Mouse (Mus musculus) urinary bladder, adult 2 months (tissue): Measurements from ENCODE around the gene Il1rapl1. TPM values are rescaled to one million over a fixed set of nuclear protein-coding genes. Genes with fewer than 3 reads are reported as not detected.
A peak's percentile ranks its signal among the peaks of the same experiment; 100 is the strongest.

Experiments used
- DNase-seq: peaks from one replicate; pipeline ENCODE4 v3.0.0; 2022; ENCODE audit warnings: low spot score
- polyA plus RNA-seq: library from polyadenylated mRNA; depleted of rRNA; stranded (reverse); fragments of >200 nt; gene quantifications from 2 replicates; pipeline ENCODE4 v1.2.3, GENCODE M21; 2012

Gene Il1rapl1
- polyA plus RNA-seq, 1 experiment = 0.06 TPM

DNA sequence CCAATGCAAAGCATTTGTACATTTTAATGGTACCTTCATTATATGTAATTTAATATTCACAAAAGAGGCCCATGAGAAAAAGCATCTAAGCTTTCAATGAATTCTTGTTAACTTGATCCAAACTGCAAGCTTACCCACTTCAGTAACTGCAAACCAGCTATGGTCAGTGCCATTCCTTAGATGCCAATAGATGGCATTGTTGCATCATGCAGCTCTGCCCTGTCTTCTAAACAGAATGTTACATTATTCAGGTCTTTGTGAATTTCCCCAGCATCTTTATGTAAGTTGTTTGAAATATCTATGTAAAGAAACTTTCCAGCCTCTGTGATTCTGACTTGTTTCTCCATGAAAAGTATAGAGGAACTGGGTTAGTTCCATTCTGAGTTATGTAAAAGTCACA lies 514.5 kb downstream of the Il1rapl1 start:
- DNase-seq = no peak

GRCm38 (mm10) chrX:87507997-87508396 lies 607.4 kb downstream of the Il1rapl1 start:
- no peak for DNase-seq

DNA sequence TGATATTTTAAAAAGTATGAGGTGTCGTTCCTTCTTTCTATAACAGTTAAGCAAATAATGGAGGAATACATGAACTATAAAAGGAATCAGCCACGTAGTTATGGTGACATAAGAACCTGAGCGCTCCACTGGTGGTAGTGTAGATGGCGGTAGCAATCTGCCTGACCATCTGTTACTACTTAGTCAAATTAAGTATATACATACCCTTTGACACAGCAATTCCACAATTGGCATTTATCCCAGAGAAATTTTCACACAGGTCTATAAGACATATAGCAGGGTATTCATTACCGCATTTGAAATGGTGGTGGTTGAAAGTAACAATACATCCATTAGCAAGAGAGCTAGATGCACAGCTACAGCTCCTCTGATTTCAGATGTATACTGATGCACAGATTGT lies 612.8 kb downstream of the Il1rapl1 start:
- no peak for DNase-seq

DNA sequence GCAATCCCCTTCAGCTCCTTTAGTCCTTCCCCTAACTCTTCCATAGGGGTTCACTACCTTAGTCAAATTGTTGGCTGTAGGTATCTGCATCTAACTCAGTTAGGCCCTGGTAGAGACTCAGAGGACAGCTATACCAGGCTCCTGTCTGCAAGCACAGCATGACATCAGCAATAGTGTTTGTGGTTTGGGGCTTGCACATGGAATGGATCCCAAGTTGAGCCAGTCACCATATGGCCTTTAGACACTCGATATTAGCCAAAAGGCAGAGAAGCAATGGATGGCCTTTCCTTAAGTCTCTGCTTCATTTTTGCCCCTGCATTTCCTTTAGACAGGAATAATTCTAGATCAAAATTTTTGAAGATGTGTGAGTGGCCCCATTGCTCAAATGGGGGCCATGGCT lies 632.0 kb downstream of the Il1rapl1 start:
- DNase-seq = no peak

DNA sequence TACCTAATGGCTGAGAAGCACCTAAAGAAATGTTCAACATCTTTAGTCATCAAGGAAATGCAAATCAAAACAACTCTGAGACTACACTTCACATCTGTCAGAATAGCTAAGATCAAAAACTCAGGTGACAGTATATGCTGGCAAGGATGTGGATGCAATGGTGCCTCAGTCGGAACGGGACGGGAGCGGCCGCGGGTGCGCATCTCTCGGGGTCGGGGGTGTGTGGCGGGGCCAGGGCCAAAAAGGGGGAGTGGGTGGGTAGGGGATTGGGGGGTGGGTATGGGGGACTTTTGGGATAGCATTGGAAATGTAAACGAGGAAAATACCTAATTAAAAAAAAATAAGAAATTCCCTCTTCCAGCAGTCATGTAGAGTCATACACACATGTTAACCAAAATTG lies 877.3 kb downstream of the Il1rapl1 start:
- peak; percentile 94 for DNase-seq

- DNase-seq = no peak
Measured at GRCm38 (mm10) chrX:87225280-87225679, 890.2 kb downstream of the Il1rapl1 start.

DNA sequence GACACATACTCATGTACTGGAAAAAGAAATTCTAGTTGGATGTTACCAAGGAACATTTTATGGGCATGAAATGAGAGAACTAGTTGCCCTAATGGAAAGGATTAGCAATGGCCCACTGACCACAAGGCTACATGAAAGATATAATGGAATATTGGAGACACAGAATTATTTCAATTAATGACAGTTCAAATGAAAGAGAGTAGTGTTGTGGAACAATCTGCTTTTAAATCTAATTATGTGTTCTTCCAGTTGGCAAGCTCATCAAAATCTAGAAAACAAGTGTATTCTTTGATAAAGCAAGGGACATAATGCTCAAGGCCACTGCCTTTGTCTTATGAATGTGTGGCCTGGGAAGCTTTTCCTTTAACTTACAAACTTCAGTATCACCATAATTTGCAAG lies 1113.1 kb downstream of the Il1rapl1 start:
- DNase-seq = no peak

- no peak for DNase-seq
Measured at GRCm38 (mm10) chrX:86955126-86955525, 1160.3 kb downstream of the Il1rapl1 start.

GRCm38 (mm10) chrX:86954614-86955013 lies 1160.8 kb downstream of the Il1rapl1 start:
- DNase-seq = no peak

GRCm38 (mm10) chrX:86950940-86951339 lies 1164.5 kb downstream of the Il1rapl1 start:
- no peak for DNase-seq

DNA sequence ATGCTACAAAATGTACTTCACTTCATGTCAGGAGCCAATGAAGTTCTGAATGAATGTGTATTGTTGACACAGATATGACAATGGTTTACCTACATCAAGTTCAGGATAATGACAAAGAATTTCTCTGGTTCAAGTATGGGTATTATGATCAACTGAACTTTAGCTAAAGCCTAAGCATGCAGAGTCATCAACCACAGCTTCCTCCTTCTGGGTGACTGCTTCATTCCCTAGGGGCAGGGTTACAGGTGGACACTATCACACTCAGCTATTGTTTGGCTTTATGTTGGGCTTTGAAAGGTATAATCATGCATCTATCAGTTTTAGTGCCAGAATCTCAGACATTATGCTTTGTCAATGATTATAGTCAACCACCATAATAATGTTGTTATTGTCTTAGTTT lies 1166.3 kb downstream of the Il1rapl1 start:
- no peak for DNase-seq

- DNase-seq = no peak
Measured at GRCm38 (mm10) chrX:86854835-86855234, 1260.6 kb downstream of the Il1rapl1 start.

DNA sequence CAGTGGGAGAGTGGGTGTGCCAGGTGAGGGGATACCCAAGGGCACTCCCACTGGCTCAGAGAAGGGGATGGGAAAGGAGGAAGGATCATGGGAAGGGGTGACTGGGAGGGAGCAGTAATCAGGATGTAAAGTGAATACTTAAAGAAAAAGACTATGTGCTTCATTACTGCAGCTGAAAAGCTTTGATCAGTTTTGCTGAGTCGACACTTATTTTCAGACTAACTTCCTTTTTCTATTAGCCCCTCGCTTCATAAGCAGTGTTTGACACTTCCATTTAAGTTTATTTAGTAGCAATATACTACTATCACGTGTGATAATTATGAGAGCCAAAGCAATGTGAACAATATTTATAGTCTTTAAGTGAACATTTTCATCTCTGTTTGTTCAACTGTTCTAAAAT lies 1307.2 kb downstream of the Il1rapl1 start:
- no peak for DNase-seq

DNA sequence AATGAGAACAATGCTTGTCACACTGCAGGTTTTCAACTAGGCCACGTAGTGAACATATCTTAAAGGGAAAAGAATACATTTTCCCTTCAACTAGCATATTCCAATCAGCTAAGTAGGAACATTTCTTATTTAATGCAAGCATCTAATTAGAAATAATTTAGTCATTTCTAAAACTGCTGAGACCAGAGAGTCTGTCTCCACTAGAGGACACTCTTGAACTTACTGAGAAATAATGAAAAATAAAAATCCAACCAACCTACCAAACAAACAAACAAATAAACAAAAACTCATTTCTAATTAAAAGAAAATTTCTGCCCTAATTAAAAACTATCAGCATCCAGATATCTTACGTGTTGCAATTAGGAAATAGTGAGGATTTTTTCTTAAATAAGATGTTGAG lies 1312.7 kb downstream of the Il1rapl1 start:
- no peak for DNase-seq

DNA sequence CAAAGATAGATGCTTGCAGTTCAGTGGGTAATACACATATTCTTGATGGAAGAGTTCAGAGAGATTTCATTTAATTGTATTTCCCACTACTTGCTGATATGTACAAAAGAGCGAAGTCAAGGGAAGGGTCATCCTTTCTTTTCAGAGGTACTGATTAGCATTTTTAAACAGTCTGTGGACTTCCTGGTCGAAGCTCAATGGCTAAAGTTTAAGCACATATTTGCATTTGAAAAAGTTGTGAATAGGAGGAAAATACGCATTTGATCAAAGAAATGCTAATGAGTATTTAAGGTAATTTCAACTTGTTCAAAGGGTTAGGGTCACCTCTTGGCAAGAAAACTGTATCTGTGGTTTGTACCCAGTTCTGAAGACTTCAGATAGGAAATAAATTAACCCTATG lies 1386.6 kb downstream of the Il1rapl1 start:
- DNase-seq = no peak
